Mouse (Mus musculus) lung, embryonic 16.5 days (tissue): ENCODE data around the gene Stk24. TPM values are rescaled to one million over a fixed set of nuclear protein-coding genes. Genes with fewer than 3 reads are reported as not detected.
A peak's percentile ranks its signal among the peaks of the same experiment; 100 is the strongest.

Source experiments
- ATAC-seq: fragments of 200-750 bp; cut with Nextera tagmentation; 2 replicates; pipeline ENCODE4 v1.8.0; 2017; ENCODE audit warnings: low read depth, mild to moderate bottlenecking, moderate library complexity
- H3K27ac ChIP-seq: fragments of 300-500 bp; sonication (generic); 2 replicates; pipeline ENCODE4 v1.5.1; 2014; ENCODE audit warnings: mild to moderate bottlenecking, control low read depth, low read length
- H3K27me3 ChIP-seq: fragments of 300-500 bp; sonication (generic); 2 replicates; pipeline ENCODE4 v1.6.1; 2014; ENCODE audit warnings: low read depth, low read length, mixed read lengths; ENCODE audit not compliant: control insufficient read depth, insufficient read depth
- H3K36me3 ChIP-seq: fragments of 300-500 bp; sonication (generic); 2 replicates; pipeline ENCODE4 v1.6.1; 2014; ENCODE audit warnings: low read length; ENCODE audit not compliant: control insufficient read depth, insufficient read depth
- H3K4me1 ChIP-seq: fragments of 300-500 bp; sonication (generic); replicated peaks from 2 replicates; pipeline ENCODE4 v1.6.1; 2014; ENCODE audit warnings: low read length, mixed read lengths; ENCODE audit not compliant: control insufficient read depth, insufficient read depth
- H3K4me2 ChIP-seq: fragments of 300-500 bp; sonication (generic); 2 replicates; pipeline ENCODE4 v1.6.1; 2014; ENCODE audit warnings: low read depth, low read length, control low read depth
- H3K4me3 ChIP-seq: fragments of 300-500 bp; sonication (generic); 2 replicates; pipeline ENCODE4 v1.5.1; 2014; ENCODE audit warnings: mild to moderate bottlenecking, low read length, control low read depth
- H3K9ac ChIP-seq: fragments of 300-500 bp; sonication (generic); 2 replicates; pipeline ENCODE4 v1.6.1; 2014; ENCODE audit warnings: low read length, control low read depth
- H3K9me3 ChIP-seq: fragments of 300-500 bp; sonication (generic); 2 replicates; pipeline ENCODE4 v1.6.1; 2016; ENCODE audit warnings: low read length; ENCODE audit not compliant: control insufficient read depth
- WGBS: fragments of 180-500 bp; shearing (Covaris S2); extraction: QIAGEN DNeasy Blood & Tissue Kit; methylation state at CpG from one replicate; pipeline ENCODE4 v1.1.7; 2014; 5-methylcytosine and 5-hydroxymethylcytosine counted together
- polyA plus RNA-seq: library from polyadenylated mRNA; unstranded; fragments of >200 nt; fragmentation: Nextera tagmentation; extraction: Ambion mirVana; gene quantifications from 2 replicates; pipeline ENCODE4 v1.2.1, GENCODE M21; 2015

Gene Stk24
- polyA plus RNA-seq, 1 experiment from 2014 or later: 35.9 TPM

DNA sequence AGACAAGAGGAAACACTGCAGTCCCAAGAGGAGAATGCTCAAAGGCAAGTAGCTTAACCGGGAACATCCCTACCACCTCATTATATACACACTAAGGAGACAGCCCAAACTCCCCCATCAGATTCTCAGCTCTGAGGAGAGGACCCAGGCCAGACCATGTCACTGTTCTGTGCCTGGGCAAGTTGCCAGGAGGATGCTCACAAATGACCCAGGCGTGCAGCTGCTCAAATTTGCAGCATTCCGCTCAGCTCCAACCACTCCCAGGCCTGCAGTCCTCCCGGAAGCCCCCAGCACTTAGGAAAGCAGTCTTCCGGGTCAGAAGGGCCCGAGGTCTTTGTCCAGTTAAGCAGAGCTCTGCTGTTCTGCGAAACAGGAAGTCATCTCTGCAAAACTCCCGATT is 31.6 kb downstream of the Stk24 start:
- Histone ChIP-seq H3K4me3 (no peak overlapping the region), H3K36me3 (no peaks in the 10 kb centered on the region), H3K9me3 (no peaks in the 10 kb centered on the region), H3K4me1 (peaks cover 57% of the 10 kb centered on the region), H3K27me3 (no peaks in the 10 kb centered on the region), H3K4me2 (no peak overlapping the region), H3K9ac (no peak overlapping the region), H3K27ac (peak overlapping the region; percentile 52)
- 26% methylated on average over 8 of the region's 8 CpGs for WGBS
- peak; percentile 86 for ATAC-seq

DNA sequence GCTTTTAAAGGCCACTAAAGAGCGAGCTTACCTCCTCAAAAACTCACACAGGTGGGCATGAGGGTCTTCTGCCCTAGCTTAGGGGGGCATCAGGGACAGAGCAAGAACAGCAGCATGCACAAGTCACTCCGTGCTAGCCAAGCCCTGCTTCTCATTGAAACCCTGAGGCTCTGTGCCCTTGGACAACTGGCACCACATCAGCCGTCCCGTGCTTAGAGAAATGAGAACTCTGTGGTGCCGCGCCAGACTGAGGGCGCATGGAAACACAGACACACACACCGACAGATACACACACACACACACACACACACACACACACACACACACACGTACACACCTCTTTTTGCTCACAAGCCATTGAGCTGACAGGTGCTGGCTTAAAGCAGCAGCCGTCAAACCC is 32.7 kb downstream of the Stk24 start:
- Histone ChIP-seq H3K4me3 (no peak overlapping the region), H3K4me1 (peaks cover 59% of the 10 kb centered on the region), H3K9ac (no peak overlapping the region), H3K4me2 (no peak overlapping the region), H3K27ac (no peak overlapping the region), H3K36me3 (no peaks in the 10 kb centered on the region), H3K9me3 (no peaks in the 10 kb centered on the region), H3K27me3 (no peaks in the 10 kb centered on the region)
- WGBS: 81% methylated on average over 10 of the region's 10 CpGs
- ATAC-seq: no peak

DNA sequence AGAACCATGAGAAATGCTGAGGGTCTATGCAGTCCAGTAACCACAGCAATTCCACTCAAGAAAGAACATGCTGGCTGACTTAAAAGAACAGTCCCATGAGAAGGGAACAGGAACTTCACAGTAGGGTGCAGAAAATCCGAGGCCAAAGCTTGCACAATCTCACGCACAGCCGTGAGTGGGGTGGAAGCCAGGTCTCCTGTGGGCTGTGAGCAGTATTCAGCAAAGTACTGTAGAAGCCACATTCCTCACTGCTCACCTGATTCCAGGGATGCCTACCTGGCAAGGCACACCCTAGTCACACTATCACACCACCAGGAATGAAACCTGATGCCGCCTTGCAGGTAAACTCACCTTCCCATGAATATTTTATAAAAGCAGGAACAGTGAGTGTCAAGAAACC is 33.2 kb downstream of the Stk24 start:
- ATAC-seq: peak; percentile 15; the same call in 1 of the 2 replicates
- H3K4me3 ChIP-seq: no peak overlapping the region
- 56% methylated on average over 4 of the region's 4 CpGs for WGBS
- peaks cover 55% of the 10 kb centered on the region for H3K4me1 ChIP-seq
- H3K27ac ChIP-seq: no peak overlapping the region
- H3K36me3 ChIP-seq: no peaks in the 10 kb centered on the region
- no peaks in the 10 kb centered on the region for H3K9me3 ChIP-seq
- no peak overlapping the region for H3K4me2 ChIP-seq
- H3K9ac ChIP-seq: no peak overlapping the region
- no peaks in the 10 kb centered on the region for H3K27me3 ChIP-seq

DNA sequence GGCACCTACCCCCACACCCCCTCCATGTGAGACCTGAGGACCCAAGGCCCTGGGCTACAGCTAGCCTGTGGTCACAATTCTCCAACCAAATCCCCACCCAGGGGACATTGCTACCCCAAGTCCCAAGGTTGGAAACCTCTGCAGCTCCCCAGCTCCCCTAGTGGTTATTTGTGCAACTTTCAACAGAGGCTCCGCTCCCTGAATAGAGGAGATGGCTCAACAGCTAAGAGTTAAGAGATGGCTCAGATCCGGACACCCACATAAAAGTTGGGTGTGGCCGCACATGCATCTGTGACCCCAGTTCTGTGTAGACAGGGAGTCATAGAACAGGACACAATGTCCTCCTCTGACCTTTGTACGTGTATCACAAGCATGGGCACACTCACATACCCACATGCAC is 33.8 kb downstream of the Stk24 start:
- Histone ChIP-seq H3K36me3 (no peaks in the 10 kb centered on the region; the same call in 1 of the 2 replicates), H3K4me3 (no peak overlapping the region), H3K9me3 (no peaks in the 10 kb centered on the region), H3K4me1 (peaks cover 53% of the 10 kb centered on the region), H3K27me3 (no peaks in the 10 kb centered on the region), H3K4me2 (no peak overlapping the region), H3K9ac (no peak overlapping the region), H3K27ac (no peak overlapping the region)
- ATAC-seq: no peak
- WGBS: 79% methylated on average over 4 of the region's 4 CpGs

DNA sequence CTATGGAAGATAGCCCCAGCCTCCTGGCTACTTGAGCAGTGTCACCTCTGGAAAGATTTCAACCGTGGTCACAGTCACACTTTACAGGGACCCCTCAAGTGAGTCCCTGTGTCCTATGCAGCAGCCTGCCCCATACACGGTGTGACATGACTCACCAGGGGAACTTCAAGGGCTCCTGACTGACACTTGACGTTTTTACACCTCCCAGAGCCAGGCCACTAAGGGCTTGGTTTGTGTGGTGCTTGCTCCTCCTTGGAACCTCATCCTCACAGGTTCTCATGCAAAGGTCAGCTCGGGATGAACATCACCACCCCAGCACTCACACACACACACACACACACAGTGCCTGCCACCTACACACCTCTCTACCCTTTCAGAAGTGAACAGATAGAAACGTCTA is 34.9 kb downstream of the Stk24 start:
- Histone ChIP-seq H3K4me1 (peaks cover 63% of the 10 kb centered on the region), H3K9me3 (no peaks in the 10 kb centered on the region), H3K27ac (no peak overlapping the region), H3K4me2 (no peak overlapping the region), H3K36me3 (no peaks in the 10 kb centered on the region; the same call in 1 of the 2 replicates), H3K9ac (no peak overlapping the region), H3K27me3 (no peaks in the 10 kb centered on the region), H3K4me3 (no peak overlapping the region)
- no peak for ATAC-seq
- 31% methylated on average over 5 of the region's 5 CpGs for WGBS

DNA sequence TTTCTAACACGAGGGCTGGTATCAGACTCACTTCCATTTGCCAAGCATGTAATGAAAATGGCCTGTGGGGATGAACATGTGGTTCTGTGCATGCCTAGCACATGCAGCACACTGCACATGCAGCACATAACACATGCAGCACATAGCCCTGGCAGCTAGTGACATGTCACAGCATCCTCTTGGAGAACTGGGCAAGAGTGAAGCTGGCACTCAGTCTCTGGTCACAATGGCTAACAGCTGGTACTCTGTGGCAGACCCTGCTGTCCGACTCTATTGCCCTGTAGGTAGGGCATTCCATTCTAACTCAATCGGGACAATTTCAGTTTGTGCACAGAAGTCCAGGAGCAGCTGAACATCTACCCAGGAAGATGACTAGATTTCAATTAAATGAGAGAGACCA is 36.9 kb downstream of the Stk24 start:
- Histone ChIP-seq H3K27me3 (no peaks in the 10 kb centered on the region), H3K4me3 (no peak overlapping the region), H3K27ac (no peak overlapping the region), H3K4me2 (no peak overlapping the region), H3K9ac (no peak overlapping the region), H3K4me1 (peaks cover 54% of the 10 kb centered on the region), H3K9me3 (no peaks in the 10 kb centered on the region), H3K36me3 (no peaks in the 10 kb centered on the region; the same call in 1 of the 2 replicates)
- no peak for ATAC-seq
- 69% methylated on average over 3 of the region's 3 CpGs for WGBS

DNA sequence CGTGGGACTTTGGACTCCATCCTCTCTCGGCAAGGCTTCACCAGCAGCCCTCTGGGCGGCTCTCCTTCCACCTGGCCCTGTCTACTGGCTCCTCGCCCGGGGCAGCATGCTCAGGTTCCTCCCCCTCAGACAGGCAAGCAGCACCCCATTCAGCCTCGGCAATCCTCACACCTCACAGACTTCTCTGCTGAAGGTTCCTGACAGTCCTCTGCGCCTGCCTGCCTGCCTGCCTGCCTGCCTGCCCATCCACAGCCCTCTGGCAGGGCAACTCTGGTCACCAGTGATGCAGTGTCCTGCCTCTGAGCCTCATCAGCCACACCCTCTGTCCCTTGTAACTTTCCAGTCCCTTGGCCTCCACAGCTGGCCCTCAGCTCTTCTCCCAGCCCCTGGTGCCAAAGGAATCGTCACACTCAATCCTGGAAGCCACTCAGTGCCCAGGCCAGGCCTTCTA is 39.8 kb downstream of the Stk24 start:
- Histone ChIP-seq H3K27me3 (no peaks in the 10 kb centered on the region), H3K9me3 (no peaks in the 10 kb centered on the region), H3K9ac (no peak overlapping the region), H3K36me3 (peaks cover 14% of the 10 kb centered on the region), H3K4me2 (no peak overlapping the region), H3K27ac (no peak overlapping the region), H3K4me3 (no peak overlapping the region), H3K4me1 (peaks cover 32% of the 10 kb centered on the region)
- ATAC-seq: peak; percentile 39
- 54% methylated on average over 8 of the region's 8 CpGs for WGBS

DNA sequence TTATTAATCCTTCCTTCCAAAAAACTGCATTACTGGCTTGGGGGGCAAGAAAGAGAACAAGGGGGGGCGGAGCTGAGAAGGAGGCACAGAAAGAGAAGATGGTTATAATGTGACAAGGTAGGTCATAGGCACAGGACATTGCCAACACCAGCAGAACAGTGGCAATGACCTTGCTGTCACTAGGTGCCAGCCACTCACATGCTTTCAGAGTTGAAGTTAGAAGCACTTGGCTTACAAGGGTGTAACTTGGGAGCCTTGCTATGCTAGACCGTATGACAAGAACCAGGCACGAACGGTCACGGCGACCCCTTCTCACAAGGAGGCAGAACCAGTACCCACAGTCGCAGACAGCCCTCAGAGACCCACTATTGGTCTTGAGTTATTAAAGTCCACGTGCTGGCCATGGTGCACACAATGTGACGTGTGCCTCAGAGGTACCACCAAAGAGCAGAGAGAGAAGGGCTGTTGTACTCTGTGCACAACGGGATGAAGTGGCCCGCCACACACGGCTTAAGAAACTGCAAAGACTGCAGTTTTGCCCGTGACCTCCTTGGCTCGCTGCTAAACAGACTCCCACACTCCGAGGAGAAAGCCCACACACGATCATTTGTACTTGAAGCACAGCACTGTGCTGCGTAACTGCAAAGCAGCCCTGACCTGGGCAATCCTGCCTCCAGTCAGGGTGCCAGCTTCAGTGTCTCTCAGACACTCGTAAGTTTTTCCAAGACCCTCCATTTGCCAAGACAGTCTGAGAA is 40.8 kb downstream of the Stk24 start:
- Histone ChIP-seq H3K4me2 (no peak overlapping the region), H3K4me1 (peaks cover 27% of the 10 kb centered on the region), H3K27ac (peak overlapping the region; percentile 32; the same call in 1 of the 2 replicates), H3K4me3 (no peak overlapping the region), H3K36me3 (peaks cover 17% of the 10 kb centered on the region), H3K9ac (no peak overlapping the region), H3K27me3 (no peaks in the 10 kb centered on the region), H3K9me3 (no peaks in the 10 kb centered on the region)
- 51% methylated on average over 18 of the region's 18 CpGs for WGBS
- ATAC-seq: peak; percentile 82

DNA sequence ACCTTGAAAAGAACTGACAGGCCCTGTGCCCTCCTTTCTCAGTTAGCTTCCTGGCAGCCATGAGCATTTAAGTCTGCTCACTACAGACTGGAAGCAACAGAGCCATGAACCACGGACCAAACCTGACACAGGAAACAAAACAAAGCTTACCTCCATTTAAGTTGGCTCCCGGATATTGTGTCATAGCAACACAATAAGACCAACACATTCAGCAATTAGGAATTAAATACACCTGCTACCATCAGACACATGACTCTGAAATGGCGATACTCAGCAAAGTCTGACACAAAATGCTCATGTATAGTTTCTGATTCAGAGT is 49.8 kb downstream of the Stk24 start:
- no peak for ATAC-seq
- H3K9ac ChIP-seq: no peak overlapping the region

More for the DNA sequence above, 49.8 kb downstream of the Stk24 start:
- no peaks in the 10 kb centered on the region for H3K9me3 ChIP-seq
- 74% methylated on average over 3 of the region's 3 CpGs for WGBS
- H3K27me3 ChIP-seq: no peaks in the 10 kb centered on the region
- H3K4me2 ChIP-seq: no peak overlapping the region
- H3K36me3 ChIP-seq: peaks cover 4% of the 10 kb centered on the region; the same call in 1 of the 2 replicates
- H3K4me1 ChIP-seq: no peaks in the 10 kb centered on the region; the same call in 1 of the 2 replicates
- H3K27ac ChIP-seq: no peak overlapping the region
- no peak overlapping the region for H3K4me3 ChIP-seq
